Mouse (Mus musculus) liver, postnatal 0 days (tissue): ENCODE data around the gene Sugt1. TPM values are rescaled to one million over a fixed set of nuclear protein-coding genes. Genes with fewer than 3 reads are reported as not detected.

Source experiments
- ATAC-seq: fragments of 200-750 bp; cut with Nextera tagmentation; 2 replicates; pipeline ENCODE4 v1.8.0; 2017; ENCODE audit warnings: mild to moderate bottlenecking, moderate library complexity
- DNase-seq: peaks from one replicate; pipeline ENCODE4 v3.0.0-alpha.2; 2016
- H3K27ac ChIP-seq: fragments of 300-500 bp; sonication (generic); 2 replicates; pipeline ENCODE4 v1.5.1; 2014; ENCODE audit warnings: antibody characterized with exemption, moderate library complexity, mild to moderate bottlenecking, low read depth
- H3K27me3 ChIP-seq: fragments of 300-500 bp; sonication (generic); 2 replicates; pipeline ENCODE4 v1.6.1; 2014; ENCODE audit warnings: low read length, control low read depth, mixed read lengths; ENCODE audit not compliant: insufficient read depth
- H3K36me3 ChIP-seq: fragments of 300-500 bp; sonication (generic); replicated peaks from 2 replicates; pipeline ENCODE4 v1.6.1; 2014; ENCODE audit warnings: mild to moderate bottlenecking, control low read depth, low read length, moderate library complexity, mixed read lengths; ENCODE audit not compliant: insufficient read depth
- H3K4me1 ChIP-seq: fragments of 300-500 bp; sonication (generic); 2 replicates; pipeline ENCODE4 v1.6.1; 2014; ENCODE audit warnings: antibody characterized with exemption, mild to moderate bottlenecking, control low read depth; ENCODE audit not compliant: insufficient read depth
- H3K4me2 ChIP-seq: fragments of 300-500 bp; sonication (generic); 2 replicates; pipeline ENCODE4 v1.6.1; 2014; ENCODE audit warnings: low read depth, mild to moderate bottlenecking, low read length, moderate library complexity, mixed read lengths
- H3K4me3 ChIP-seq: fragments of 300-500 bp; sonication (generic); 2 replicates; pipeline ENCODE4 v1.5.1; 2014; ENCODE audit warnings: low read depth, low read length
- H3K9ac ChIP-seq: fragments of 300-500 bp; sonication (generic); replicated peaks from 2 replicates; pipeline ENCODE4 v1.6.1; 2014; ENCODE audit warnings: mild to moderate bottlenecking, moderate library complexity
- H3K9me3 ChIP-seq: fragments of 300-500 bp; sonication (generic); 2 replicates; pipeline ENCODE4 v1.6.1; 2016; ENCODE audit warnings: mild to moderate bottlenecking, control low read depth, low read length, mixed read lengths
- CTCF ChIP-seq: sonication (generic); IDR thresholded peaks from 2 replicates; pipeline ENCODE4 v1.5.1; 2016; ENCODE audit warnings: antibody characterized with exemption, low read depth
- EP300 ChIP-seq: IDR thresholded peaks from 2 replicates; pipeline ENCODE4 v1.6.1; 2016; ENCODE audit warnings: antibody characterized with exemption, low read depth, mild to moderate bottlenecking
- WGBS: fragments of 180-500 bp; shearing (Covaris S2); extraction: QIAGEN DNeasy Blood & Tissue Kit; methylation state at CpG from one replicate; pipeline ENCODE4 v1.1.7; 2014; ENCODE audit not compliant: insufficient replicate concordance; 5-methylcytosine and 5-hydroxymethylcytosine counted together
- polyA plus RNA-seq: library from polyadenylated mRNA; unstranded; fragments of >200 nt; fragmentation: Nextera tagmentation; extraction: Ambion mirVana; gene quantifications from 2 replicates; pipeline ENCODE4 v1.2.1, GENCODE M21; 2015

Gene Sugt1
- polyA plus RNA-seq, 1 experiment from 2014 or later, result 33.2 TPM

GRCm38 (mm10) chr14:79557796-79558195, 29.7 kb upstream of the Sugt1 start:
- no peak for ATAC-seq
- Histone ChIP-seq H3K36me3 (peaks cover 27% of the 10 kb centered on the region), H3K27ac (peak overlapping the region; percentile 34; the same call in 1 of the 2 replicates), H3K9me3 (no peaks in the 10 kb centered on the region), H3K27me3 (no peaks in the 10 kb centered on the region), H3K4me1 (peaks cover 8% of the 10 kb centered on the region), H3K9ac (peak overlapping the region; percentile 41; the same call in 1 of the 2 replicates), H3K4me2 (no peak overlapping the region), H3K4me3 (no peak overlapping the region)
- 65% methylated on average over 1 of the region's 1 CpGs for WGBS
- DNase-seq, result no peak
- TF ChIP-seq EP300, result no peak
- TF ChIP-seq CTCF, result no peak

- DNase-seq (peak; percentile 68), ATAC-seq (peak; percentile 65)
- peaks cover 64% of the 10 kb centered on the region for H3K36me3 ChIP-seq
- H3K4me1 ChIP-seq, result no peaks in the 10 kb centered on the region
- H3K4me3 ChIP-seq, result no peak overlapping the region
- 0 out of 2 replicates have a peak overlapping the region, but pooled peaks have one; percentile 36 for H3K27ac ChIP-seq
- no peak overlapping the region for H3K9ac ChIP-seq
- 31% methylated on average over 5 of the region's 5 CpGs for WGBS
- TF ChIP-seq EP300, result no peak
- TF ChIP-seq CTCF, result peak; percentile 87
- no peaks in the 10 kb centered on the region for H3K27me3 ChIP-seq
- no peaks in the 10 kb centered on the region for H3K9me3 ChIP-seq
- H3K4me2 ChIP-seq, result no peak overlapping the region
Measured at GRCm38 (mm10) chr14:79562745-79563144, 24.7 kb upstream of the Sugt1 start.

GRCm38 (mm10) chr14:79564784-79565183, 22.7 kb upstream of the Sugt1 start:
- Histone ChIP-seq H3K4me2 (no peak overlapping the region), H3K4me3 (no peak overlapping the region), H3K27ac (no peak overlapping the region), H3K36me3 (peaks cover 78% of the 10 kb centered on the region), H3K4me1 (no peaks in the 10 kb centered on the region), H3K27me3 (no peaks in the 10 kb centered on the region), H3K9ac (no peak overlapping the region), H3K9me3 (no peaks in the 10 kb centered on the region)
- 86% methylated on average over 6 of the region's 6 CpGs for WGBS
- ATAC-seq, result no peak
- DNase-seq, result no peak
- TF ChIP-seq CTCF, result peak; percentile 56
- TF ChIP-seq EP300, result no peak

- H3K27me3 ChIP-seq, result no peaks in the 10 kb centered on the region
- H3K9ac ChIP-seq, result no peak overlapping the region
- H3K4me3 ChIP-seq, result no peak overlapping the region
- 93% methylated on average over 13 of the region's 13 CpGs for WGBS
- ATAC-seq (no peak), DNase-seq (no peak)
- H3K9me3 ChIP-seq, result no peaks in the 10 kb centered on the region
- H3K36me3 ChIP-seq, result peaks cover 56% of the 10 kb centered on the region
- TF ChIP-seq EP300, result no peak
- no peak for TF ChIP-seq CTCF
- H3K27ac ChIP-seq, result no peak overlapping the region
- no peaks in the 10 kb centered on the region for H3K4me1 ChIP-seq
- H3K4me2 ChIP-seq, result no peak overlapping the region
Measured at GRCm38 (mm10) chr14:79573482-79574191, 13.9 kb upstream of the Sugt1 start.

- peaks cover 52% of the 10 kb centered on the region for H3K36me3 ChIP-seq
- ATAC-seq, result no peak
- 100% methylated on average over 1 of the region's 1 CpGs for WGBS
Measured at GRCm38 (mm10) chr14:79574361-79574760, 13.1 kb upstream of the Sugt1 start.

GRCm38 (mm10) chr14:79583526-79584245, 3.8 kb upstream of the Sugt1 start:
- TF ChIP-seq CTCF (no peak), EP300 (no peak)
- WGBS, result 87% methylated on average over 5 of the region's 5 CpGs

More at GRCm38 (mm10) chr14:79574361-79574760, 13.1 kb upstream of the Sugt1 start:
- H3K4me2 ChIP-seq, result no peak overlapping the region
- H3K9me3 ChIP-seq, result no peaks in the 10 kb centered on the region
- H3K9ac ChIP-seq, result no peak overlapping the region
- no peak for DNase-seq
- H3K27me3 ChIP-seq, result no peaks in the 10 kb centered on the region
- H3K4me1 ChIP-seq, result no peaks in the 10 kb centered on the region
- H3K4me3 ChIP-seq, result no peak overlapping the region
- TF ChIP-seq CTCF, result no peak
- no peak for TF ChIP-seq EP300
- no peak overlapping the region for H3K27ac ChIP-seq

More at GRCm38 (mm10) chr14:79583526-79584245, 3.8 kb upstream of the Sugt1 start:
- Histone ChIP-seq H3K27me3 (no peaks in the 10 kb centered on the region), H3K4me2 (no peak overlapping the region), H3K36me3 (peaks cover 18% of the 10 kb centered on the region), H3K4me3 (no peak overlapping the region), H3K9me3 (no peaks in the 10 kb centered on the region), H3K4me1 (peaks cover 6% of the 10 kb centered on the region), H3K9ac (no peak overlapping the region), H3K27ac (no peak overlapping the region)
- no peak for DNase-seq
- no peak for ATAC-seq
